Mouse (Mus musculus): ENCODE results near the gene Sit1.
A peak's percentile ranks its signal among the peaks of the same experiment; 100 is the strongest.

Sit1 gene

GRCm38 (mm10) chr4:43483535-43484091 is at the start of gene Sit1:
Gene Sit1 (minus strand): TSS chr4:43483734.
- DNase-seq (ENCODE audit: low read depth, low spot score) = no peak

GRCm38 (mm10) chr4:43533270-43533669 is 49.7 kb upstream of the Sit1 start:
- no peak for DNase-seq (ENCODE audit: low read depth, low spot score)

- peak; percentile 69 for DNase-seq (ENCODE audit: low read depth, low spot score)
Observed at GRCm38 (mm10) chr4:43530581-43530980, 47.0 kb upstream of the Sit1 start.

- no peak for DNase-seq (ENCODE audit: low read depth, low spot score)
Observed at GRCm38 (mm10) chr4:43530081-43530501, 46.6 kb upstream of the Sit1 start.

GRCm38 (mm10) chr4:43528487-43528886 is 45.0 kb upstream of the Sit1 start:
- no peak for DNase-seq (ENCODE audit: low read depth, low spot score)

GRCm38 (mm10) chr4:43527880-43528279 is 44.3 kb upstream of the Sit1 start:
- no peak for DNase-seq (ENCODE audit: low read depth, low spot score)

- DNase-seq (ENCODE audit: low read depth, low spot score) = no peak
Observed at GRCm38 (mm10) chr4:43519956-43520355, 36.4 kb upstream of the Sit1 start.

- no peak for DNase-seq (ENCODE audit: low read depth, low spot score)
Observed at GRCm38 (mm10) chr4:43519551-43519950, 36.0 kb upstream of the Sit1 start.

GRCm38 (mm10) chr4:43515764-43516708 is 32.5 kb upstream of the Sit1 start:
- no peak for DNase-seq (ENCODE audit: low read depth, low spot score)

GRCm38 (mm10) chr4:43513791-43514190 is 30.3 kb upstream of the Sit1 start:
- DNase-seq (ENCODE audit: low read depth, low spot score) = no peak

- DNase-seq (ENCODE audit: low read depth, low spot score) = no peak
Observed at GRCm38 (mm10) chr4:43513300-43513699, 29.8 kb upstream of the Sit1 start.

GRCm38 (mm10) chr4:43512653-43513052 is 29.1 kb upstream of the Sit1 start:
- DNase-seq (ENCODE audit: low read depth, low spot score) = no peak

- no peak for DNase-seq (ENCODE audit: low read depth, low spot score)
Observed at GRCm38 (mm10) chr4:43511675-43512454, 28.3 kb upstream of the Sit1 start.

- no peak for DNase-seq (ENCODE audit: low read depth, low spot score)
Observed at GRCm38 (mm10) chr4:43509109-43509508, 25.6 kb upstream of the Sit1 start.

GRCm38 (mm10) chr4:43508666-43508997 is 25.1 kb upstream of the Sit1 start:
- no peak for DNase-seq (ENCODE audit: low read depth, low spot score)

GRCm38 (mm10) chr4:43507938-43508665 is 24.6 kb upstream of the Sit1 start:
- no peak for DNase-seq (ENCODE audit: low read depth, low spot score)

- DNase-seq (ENCODE audit: low read depth, low spot score) = no peak
Observed at GRCm38 (mm10) chr4:43506536-43507185, 23.1 kb upstream of the Sit1 start, which contains the start of gene Car9. Gene Car9 (plus strand): TSS chr4:43506966.

GRCm38 (mm10) chr4:43506074-43506473 is 22.5 kb upstream of the Sit1 start:
- no peak for DNase-seq (ENCODE audit: low read depth, low spot score)

GRCm38 (mm10) chr4:43504269-43504668 is 20.7 kb upstream of the Sit1 start:
- no peak for DNase-seq (ENCODE audit: low read depth, low spot score)

GRCm38 (mm10) chr4:43503506-43503905 is 20.0 kb upstream of the Sit1 start:
- DNase-seq (ENCODE audit: low read depth, low spot score) = no peak

- no peak for DNase-seq (ENCODE audit: low read depth, low spot score)
Observed at GRCm38 (mm10) chr4:43503041-43503440, 19.5 kb upstream of the Sit1 start.
